Mouse (Mus musculus): ENCODE data around the gene Hnrnpr. TPM values are rescaled to one million over a fixed set of nuclear protein-coding genes. Genes with fewer than 3 reads are reported as not detected.
A peak's percentile ranks its signal among the peaks of the same experiment; 100 is the strongest.

Gene Hnrnpr
- 100 to 1,000 TPM in 1 of 2 experiments, 10 to 100 TPM in 1; 87.1 to 103 TPM for total RNA-seq (2021)

DNA sequence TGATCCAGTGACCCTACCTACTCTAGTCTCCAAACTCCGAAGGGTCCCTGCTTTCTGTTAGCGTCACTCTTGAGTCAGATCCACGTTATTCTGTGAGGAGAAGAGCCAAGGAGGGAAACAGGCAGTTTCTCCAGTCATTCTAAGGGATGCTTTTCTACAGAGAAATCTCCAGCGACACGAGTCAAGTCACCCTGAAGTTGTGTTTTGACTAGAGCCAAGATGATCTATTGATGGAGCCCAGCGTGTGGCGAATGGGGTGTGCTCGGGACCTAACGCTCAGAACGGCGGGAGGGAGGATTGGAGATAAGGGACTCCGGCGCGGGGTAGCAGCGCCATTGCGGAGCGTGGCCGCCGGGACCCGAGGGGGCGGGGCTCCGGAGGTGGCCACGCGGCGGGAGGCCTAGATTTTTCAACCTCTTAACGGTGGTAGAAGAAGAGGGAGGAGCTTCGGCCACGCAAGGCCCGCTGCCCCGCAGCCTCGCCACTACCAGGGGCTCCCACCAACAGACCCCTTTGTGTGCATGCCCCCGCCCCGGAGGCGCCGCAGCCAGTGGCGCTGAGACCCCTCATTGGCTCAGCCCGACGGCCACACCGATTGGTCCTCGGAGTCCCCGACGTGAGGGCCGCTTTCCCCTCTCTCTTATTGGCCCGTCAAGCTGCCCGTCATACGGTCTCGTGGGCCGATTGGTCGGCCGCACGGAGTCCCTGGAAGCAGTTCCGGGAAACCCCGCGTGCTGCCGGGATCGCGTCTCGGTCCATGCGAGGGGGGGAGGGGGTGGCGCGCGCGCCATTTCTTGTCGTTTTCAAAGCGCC lies at the start of gene Hnrnpr:
Hnrnpr (plus strand) TSS at position 714 of the 813 bp plus-strand sequence.
- DNase-seq (ENCODE audit: extremely low spot score in 1 of 2, low spot score in 1 of 2), result peak; percentile 99

DNA sequence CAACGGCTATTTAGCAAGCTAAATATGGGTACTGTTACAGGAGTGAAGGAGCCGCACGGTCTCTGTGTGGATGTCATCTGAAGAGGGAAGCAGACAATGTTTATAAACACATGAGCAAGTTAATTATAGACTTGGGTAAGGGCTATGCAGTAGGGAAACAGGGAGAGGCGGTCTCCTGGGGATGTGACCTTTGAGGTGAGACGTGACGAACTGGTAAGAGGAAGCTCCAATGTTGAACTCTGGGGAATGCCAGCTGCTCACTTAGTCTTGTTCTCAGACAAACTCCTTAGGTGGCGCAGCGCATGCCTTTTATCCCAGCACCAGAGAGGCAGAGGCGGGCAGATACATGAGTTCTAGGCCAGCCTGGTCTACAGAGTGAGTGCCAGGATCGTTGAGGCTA lies 48.8 kb upstream of the Hnrnpr start:
- DNase-seq (ENCODE audit: extremely low spot score in 1 of 2, low spot score in 1 of 2), result no peak

DNA sequence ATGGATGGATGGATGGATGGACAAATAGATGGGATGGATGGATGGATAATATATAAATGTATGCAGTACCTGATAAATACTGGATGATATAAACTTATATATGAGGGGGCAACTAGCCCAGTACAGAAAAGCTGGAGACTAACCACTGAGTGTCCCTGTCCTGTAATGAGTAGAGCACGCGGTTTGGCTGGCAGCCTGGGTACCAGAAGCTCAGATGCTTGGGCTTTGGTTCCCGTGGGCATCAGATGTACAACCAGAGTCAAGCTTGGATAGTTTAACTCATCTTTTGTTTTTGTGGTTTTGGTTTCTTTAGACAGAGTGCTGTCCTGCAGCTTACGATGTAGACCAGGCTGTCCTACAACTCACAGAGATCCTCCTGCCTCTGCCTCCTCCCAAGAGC lies 47.2 kb upstream of the Hnrnpr start:
- no peak for DNase-seq (ENCODE audit: extremely low spot score in 1 of 2, low spot score in 1 of 2)

DNA sequence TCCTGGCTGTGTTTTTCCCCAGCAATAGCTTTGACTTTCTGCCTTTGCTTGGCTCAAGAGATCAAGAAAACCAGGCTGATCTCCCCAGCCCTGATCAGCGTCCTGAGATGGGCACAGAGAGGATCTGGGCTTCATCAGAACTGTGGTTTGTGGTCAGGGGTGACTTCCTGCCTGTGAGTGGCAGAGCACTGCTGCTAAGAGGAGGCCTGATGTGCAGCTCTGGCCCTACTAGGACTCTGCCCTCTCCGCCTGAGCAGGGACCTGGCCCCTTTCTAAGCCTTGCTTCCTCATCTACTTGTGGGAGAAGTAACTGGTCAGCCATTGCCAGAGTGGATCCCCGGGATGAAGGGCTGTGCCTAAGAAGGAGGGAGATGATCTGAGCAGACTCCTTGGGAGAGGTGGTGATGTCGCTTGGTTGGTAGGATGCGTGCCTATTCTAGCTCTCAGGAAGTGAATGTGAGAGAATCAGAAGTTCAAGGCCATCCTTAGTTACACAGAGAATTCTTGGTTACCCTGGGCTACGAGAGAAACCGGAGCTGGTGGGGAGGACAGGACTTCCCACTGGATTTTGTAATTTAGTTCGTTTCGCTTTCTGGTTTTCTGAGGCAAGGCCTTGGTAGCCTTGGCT lies 43.9 kb upstream of the Hnrnpr start:
- DNase-seq (ENCODE audit: extremely low spot score in 1 of 2, low spot score in 1 of 2), result no peak

GRCm38 (mm10) chr4:136268912-136269311 lies 41.8 kb upstream of the Hnrnpr start:
- DNase-seq (ENCODE audit: extremely low spot score in 1 of 2, low spot score in 1 of 2), result no peak

DNA sequence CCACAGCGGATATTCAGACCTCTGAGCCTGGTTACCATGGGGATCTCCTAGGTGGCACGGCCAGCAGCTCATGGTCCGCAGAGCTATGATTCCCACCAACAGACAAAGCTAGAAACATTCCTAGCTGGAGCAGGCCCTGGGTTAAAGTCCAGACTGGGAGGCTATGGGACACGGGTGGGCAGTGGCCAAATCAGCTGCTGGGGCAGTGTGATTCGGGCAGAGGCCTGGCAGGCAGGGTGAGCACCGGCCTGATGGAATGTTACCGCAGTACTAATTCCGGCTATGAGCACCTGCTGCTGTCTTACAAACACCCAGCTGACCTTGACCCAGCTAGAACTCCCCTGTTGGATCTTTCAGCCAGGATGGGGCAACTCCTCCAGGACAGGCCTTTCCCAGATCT lies 40.1 kb upstream of the Hnrnpr start:
- DNase-seq (ENCODE audit: extremely low spot score in 1 of 2, low spot score in 1 of 2), result no peak

DNA sequence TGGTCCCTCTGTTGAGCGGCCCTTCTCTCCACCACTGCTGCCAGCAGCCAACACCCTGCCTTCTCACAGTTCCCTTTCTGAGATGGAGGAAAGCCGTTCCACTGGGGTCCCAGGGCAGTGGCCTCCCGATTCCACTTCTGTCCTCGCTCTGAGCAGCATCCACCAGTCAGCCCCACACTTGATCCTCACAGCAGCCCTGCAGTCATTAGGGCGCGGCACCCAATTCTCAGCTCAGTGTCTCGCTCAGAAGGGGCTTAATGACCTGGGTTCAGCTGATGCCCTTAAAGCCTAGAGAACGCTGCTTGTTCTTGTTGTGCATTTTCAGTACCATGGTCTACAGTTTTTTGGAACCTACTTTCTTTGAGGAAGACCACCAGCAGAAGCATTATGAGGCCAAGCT lies 29.6 kb upstream of the Hnrnpr start:
- no peak for DNase-seq (ENCODE audit: extremely low spot score in 1 of 2, low spot score in 1 of 2)

- DNase-seq (ENCODE audit: extremely low spot score in 1 of 2, low spot score in 1 of 2), result no peak
Measured at GRCm38 (mm10) chr4:136281611-136282010, 29.1 kb upstream of the Hnrnpr start.

DNA sequence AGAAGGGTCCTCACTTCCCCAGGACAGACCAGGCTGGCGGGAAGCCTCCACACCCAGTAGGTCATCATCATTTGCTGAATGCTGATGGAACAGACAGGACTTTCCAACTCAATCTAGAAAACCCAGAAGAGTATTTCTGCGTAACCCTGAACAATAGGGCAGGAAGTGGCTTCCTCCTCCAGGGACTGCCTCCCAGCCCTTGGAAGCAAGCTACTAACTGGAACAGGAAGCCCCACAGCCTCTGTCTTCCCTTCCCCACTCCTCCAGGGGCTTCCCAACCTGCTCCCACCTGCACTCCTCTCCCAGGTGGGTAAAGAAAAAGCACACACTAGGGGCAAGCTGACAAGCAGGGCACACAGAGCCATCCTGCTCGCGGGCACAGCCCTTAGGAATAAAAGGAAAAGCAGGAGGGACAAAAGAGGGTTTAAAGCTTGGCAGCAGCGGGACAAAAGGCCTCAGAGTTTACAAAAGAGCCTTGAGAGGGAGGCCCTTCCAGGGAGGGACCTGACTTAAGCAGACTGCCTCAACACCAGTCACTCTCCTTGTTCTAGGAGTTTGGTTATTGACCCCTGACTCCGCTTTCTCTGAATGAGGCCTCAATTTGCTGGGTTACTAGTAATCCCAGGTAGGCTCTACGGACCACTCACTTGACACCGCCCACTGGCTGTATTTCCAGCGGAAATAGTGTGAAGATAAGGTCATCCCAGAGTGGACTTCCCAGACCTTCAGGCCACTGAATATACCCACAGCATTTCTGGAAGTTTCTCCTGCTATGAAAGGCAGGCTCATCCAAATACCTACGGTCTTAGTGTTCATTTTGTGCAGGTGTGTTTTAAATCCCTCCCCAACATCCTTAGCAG lies 27.9 kb upstream of the Hnrnpr start:
- DNase-seq (ENCODE audit: extremely low spot score in 1 of 2, low spot score in 1 of 2), result no peak

DNA sequence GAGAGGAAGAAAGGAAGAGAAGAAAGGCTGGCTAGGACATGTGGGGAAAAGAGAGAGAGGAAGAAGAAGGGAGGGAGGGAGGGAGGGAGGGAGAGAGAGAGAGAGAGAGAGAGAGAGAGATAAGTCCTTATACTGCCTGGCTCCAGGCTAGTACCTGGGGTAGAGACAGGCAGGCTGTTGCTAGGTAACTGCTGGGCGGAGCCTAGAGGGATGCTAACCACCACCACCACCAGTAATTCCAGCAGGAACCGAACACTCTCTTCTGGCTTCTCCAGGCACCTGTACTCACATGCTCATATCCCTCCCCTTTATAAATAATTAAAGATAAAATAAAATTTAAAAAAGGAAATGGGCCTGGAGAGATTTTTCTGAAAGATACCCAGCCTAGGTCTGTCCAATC lies 27.0 kb upstream of the Hnrnpr start:
- DNase-seq (ENCODE audit: extremely low spot score in 1 of 2, low spot score in 1 of 2), result no peak

DNA sequence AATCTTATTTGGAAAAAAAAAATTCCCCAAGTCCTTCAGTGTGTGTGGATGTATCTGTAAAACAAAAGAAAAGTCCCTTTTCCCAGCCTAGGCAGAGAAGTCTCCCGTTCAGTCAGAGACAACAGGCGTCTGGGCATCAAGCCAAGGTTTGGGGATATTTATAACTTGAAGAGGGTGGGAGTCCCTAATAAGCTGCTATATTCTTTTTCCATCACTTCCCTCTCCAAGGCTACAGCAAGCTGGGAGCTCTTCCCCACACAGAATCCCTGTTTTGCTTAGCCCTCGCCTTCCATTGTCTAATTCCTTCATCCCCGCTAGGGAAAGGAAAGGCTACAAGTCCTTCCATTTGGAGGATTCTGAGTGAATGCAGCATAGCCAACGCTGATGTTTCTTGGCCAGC lies 26.3 kb upstream of the Hnrnpr start, which contains the start of gene Zfp46:
Zfp46 (plus strand) TSS at position 229 of the 400 bp plus-strand sequence.
- peak; percentile 55 to 86 for DNase-seq (ENCODE audit: extremely low spot score in 1 of 2, low spot score in 1 of 2)

GRCm38 (mm10) chr4:136284891-136285290 lies 25.9 kb upstream of the Hnrnpr start:
- peak in 1 of 2 experiments; percentile 12 for DNase-seq (ENCODE audit: extremely low spot score in 1 of 2, low spot score in 1 of 2)

- DNase-seq (ENCODE audit: extremely low spot score in 1 of 2, low spot score in 1 of 2), result peak; percentile 74 to 76
Measured at GRCm38 (mm10) chr4:136285348-136285810, 25.4 kb upstream of the Hnrnpr start.

DNA sequence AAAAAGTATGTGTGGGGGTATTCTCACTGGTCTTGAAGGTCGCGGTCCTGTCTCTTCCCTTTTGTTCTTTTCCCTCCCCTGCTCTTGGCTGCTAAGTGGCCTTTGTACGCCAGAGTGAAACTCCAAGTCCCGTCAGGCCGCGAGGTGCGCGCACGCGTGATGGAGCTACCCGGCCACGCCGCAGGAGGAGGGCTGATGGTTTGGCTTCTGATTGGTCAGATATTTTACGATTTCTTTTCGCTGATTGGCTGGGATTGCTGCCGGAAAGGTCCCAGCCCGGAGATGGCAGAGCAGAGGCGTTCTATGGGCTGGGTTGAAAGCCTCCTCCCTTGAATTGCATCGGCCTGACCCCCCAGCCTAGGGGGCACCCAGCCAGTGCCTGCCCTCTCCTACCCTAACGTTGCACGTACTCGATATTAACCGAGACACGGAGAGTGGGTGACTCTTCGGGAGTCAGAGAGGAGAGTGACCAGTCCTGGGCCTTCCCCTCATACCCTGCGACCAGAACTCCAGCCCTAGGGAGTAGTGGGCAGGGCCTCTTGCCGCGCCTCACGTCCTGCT lies 24.9 kb upstream of the Hnrnpr start:
- DNase-seq (ENCODE audit: extremely low spot score in 1 of 2, low spot score in 1 of 2), result peak; percentile 78 to 83

- peak in 1 of 2 experiments; percentile 10 for DNase-seq (ENCODE audit: extremely low spot score in 1 of 2, low spot score in 1 of 2)
Measured at GRCm38 (mm10) chr4:136289918-136290780, 20.6 kb upstream of the Hnrnpr start.

DNA sequence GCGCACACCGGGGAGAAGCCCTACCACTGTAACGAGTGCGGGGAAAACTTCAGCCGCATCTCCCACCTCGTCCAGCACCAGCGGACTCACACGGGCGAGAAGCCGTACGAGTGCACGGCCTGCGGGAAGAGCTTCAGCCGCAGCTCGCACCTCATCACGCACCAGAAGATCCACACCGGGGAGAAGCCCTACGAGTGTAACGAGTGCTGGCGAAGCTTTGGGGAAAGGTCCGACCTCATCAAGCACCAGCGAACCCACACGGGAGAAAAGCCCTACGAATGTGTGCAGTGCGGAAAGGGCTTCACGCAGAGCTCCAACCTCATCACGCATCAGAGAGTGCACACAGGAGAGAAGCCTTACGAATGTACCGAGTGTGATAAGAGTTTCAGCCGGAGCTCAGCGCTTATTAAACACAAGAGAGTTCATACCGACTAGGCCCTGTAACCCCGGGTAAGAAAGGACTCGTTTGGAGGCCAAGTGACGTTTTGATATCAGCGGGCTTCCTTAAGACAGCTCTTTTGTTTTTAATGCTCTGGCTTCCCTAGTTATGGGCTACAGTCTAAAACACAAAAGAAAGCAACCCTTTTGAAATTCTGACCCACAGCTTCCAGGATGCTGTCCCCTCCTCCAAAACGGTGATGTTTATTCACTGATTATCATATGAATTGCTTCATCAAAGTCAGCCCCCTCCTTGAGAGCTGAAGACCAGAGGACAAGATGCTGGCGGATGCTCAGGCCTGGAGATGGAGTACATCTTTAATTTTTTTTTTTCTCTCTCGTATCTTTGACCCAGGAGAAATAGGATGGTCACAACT lies 19.8 kb upstream of the Hnrnpr start:
- DNase-seq (ENCODE audit: extremely low spot score in 1 of 2, low spot score in 1 of 2), result no peak

GRCm38 (mm10) chr4:136291692-136292091 lies 19.1 kb upstream of the Hnrnpr start:
- no peak for DNase-seq (ENCODE audit: extremely low spot score in 1 of 2, low spot score in 1 of 2)

- DNase-seq (ENCODE audit: extremely low spot score in 1 of 2, low spot score in 1 of 2), result no peak
Measured at GRCm38 (mm10) chr4:136295941-136296340, 14.8 kb upstream of the Hnrnpr start.

GRCm38 (mm10) chr4:136302462-136302861 lies 8.3 kb upstream of the Hnrnpr start:
- no peak for DNase-seq (ENCODE audit: extremely low spot score in 1 of 2, low spot score in 1 of 2)
